Mouse (Mus musculus): Measurements from ENCODE around the gene Fam166a. TPM values are rescaled to one million over a fixed set of nuclear protein-coding genes. Genes with fewer than 3 reads are reported as not detected.

The Fam166a gene
- polyA plus RNA-seq, 1 experiment from 2014 or later, result 0.88 TPM

DNA sequence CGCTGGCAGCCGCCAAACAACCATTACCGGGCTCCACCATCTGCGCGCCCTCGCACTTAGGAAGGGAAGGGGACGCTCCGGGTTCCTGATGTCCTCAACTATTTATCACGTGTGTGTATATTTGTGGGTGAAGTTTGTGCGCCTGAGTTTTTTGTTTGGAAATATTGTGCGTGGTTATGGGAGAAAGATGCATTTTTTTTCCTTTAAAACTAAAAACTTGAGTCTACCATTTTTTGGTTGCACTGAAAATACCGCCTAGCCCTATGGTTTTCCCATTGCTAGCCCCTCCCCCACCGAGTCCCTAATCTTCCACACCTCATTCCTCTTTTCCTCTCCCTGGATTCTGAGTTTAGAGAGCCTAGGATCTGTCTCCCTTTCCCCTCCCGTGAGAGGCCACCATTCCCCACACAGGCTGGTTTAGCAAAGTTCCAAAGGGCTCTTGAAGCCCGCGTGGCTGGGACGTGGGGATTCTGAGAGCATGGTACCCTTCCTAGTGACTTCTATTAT is 36.6 kb upstream of the Fam166a start:
- no peak for ATAC-seq (replicated peaks; ENCODE audit: low FRiP score)
- Histone ChIP-seq H3K4me1 (replicated peaks; ENCODE audit: control insufficient read depth, insufficient read depth, low read length) (peaks cover 42% of the 10 kb centered on the region), H3K27me3 (ENCODE audit: control insufficient read depth, insufficient read depth, low read length) (no peaks in the 10 kb centered on the region), H3K9ac (ENCODE audit: low read length) (peak overlapping the region; percentile 93), H3K4me3 (ENCODE audit: low read depth, low read length) (peak overlapping the region; percentile 88), H3K4me2 (ENCODE audit: low read depth, low read length, severe bottlenecking) (peak overlapping the region; percentile 73), H3K36me3 (ENCODE audit: control insufficient read depth, insufficient read depth, low read length) (peaks cover 2% of the 10 kb centered on the region; the same call in 1 of the 2 replicates), H3K9me3 (ENCODE audit: control insufficient read depth, low read length) (no peaks in the 10 kb centered on the region), H3K27ac (ENCODE audit: low read depth, low read length) (peak overlapping the region; percentile 96)
- WGBS, result under 1% methylated on average over 17 of the region's 17 CpGs
- no peak for DNase-seq (ENCODE audit: low spot score)

DNA sequence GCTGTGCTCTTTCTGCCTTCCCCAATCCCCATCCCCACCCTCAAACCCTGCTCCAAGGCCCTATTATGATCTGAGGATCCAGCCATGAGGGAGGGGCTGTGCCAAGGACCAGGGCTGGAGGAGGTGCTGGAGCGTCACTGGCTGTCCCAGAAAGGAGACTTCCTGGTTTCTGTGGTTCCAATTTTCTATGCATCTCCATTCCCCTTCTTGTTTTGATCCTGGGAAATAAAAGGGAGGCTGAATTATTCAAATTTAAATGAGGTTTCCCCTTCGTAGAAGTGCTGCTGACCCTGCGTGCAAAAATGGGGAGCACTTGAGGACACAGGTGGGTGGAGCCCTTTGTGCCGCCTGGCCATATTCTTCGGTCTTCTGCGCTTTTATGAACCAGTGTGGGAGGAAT is 35.9 kb upstream of the Fam166a start:
- DNase-seq (ENCODE audit: low spot score) (no peak), ATAC-seq (replicated peaks; ENCODE audit: low FRiP score) (no peak)
- H3K4me1 ChIP-seq (replicated peaks; ENCODE audit: control insufficient read depth, insufficient read depth, low read length), result peaks cover 35% of the 10 kb centered on the region
- H3K4me3 ChIP-seq (ENCODE audit: low read depth, low read length), result peak overlapping the region; percentile 88
- WGBS, result 4% methylated on average over 6 of the region's 6 CpGs
- H3K27me3 ChIP-seq (ENCODE audit: control insufficient read depth, insufficient read depth, low read length), result no peaks in the 10 kb centered on the region
- H3K27ac ChIP-seq (ENCODE audit: low read depth, low read length), result peak overlapping the region; percentile 96
- peaks cover 2% of the 10 kb centered on the region; the same call in 1 of the 2 replicates for H3K36me3 ChIP-seq (ENCODE audit: control insufficient read depth, insufficient read depth, low read length)
- H3K9ac ChIP-seq (ENCODE audit: low read length), result peak overlapping the region; percentile 93; the same call in 1 of the 2 replicates
- peak overlapping the region; percentile 73 for H3K4me2 ChIP-seq (ENCODE audit: low read depth, low read length, severe bottlenecking)
- no peaks in the 10 kb centered on the region for H3K9me3 ChIP-seq (ENCODE audit: control insufficient read depth, low read length)

DNA sequence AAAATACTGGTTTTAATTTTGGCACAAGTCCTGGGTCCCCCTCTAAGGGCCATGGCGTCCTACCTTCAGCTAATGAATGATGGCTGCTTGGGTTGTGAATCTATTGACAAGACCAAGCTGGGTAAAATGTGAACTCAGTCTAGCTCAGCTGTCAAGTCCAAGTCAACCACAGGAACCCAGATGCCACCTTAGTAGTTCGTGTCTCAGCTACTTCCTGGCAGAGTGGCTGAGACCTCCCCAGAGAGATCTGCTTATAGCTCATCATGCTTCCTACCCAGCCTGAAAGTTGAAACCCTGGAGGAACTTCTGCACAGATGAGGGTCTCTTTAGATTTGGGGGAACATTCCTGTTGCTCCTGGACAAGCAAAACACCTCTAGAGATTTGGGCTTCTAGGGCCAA is 35.2 kb upstream of the Fam166a start:
- peaks cover 2% of the 10 kb centered on the region; the same call in 1 of the 2 replicates for H3K36me3 ChIP-seq (ENCODE audit: control insufficient read depth, insufficient read depth, low read length)
- no peaks in the 10 kb centered on the region for H3K27me3 ChIP-seq (ENCODE audit: control insufficient read depth, insufficient read depth, low read length)
- H3K9ac ChIP-seq (ENCODE audit: low read length), result peak overlapping the region; percentile 23; the same call in 1 of the 2 replicates
- peaks cover 28% of the 10 kb centered on the region for H3K4me1 ChIP-seq (replicated peaks; ENCODE audit: control insufficient read depth, insufficient read depth, low read length)
- ATAC-seq (replicated peaks; ENCODE audit: low FRiP score) (no peak), DNase-seq (ENCODE audit: low spot score) (no peak)
- peak overlapping the region; percentile 88 for H3K4me3 ChIP-seq (ENCODE audit: low read depth, low read length)
- no peaks in the 10 kb centered on the region for H3K9me3 ChIP-seq (ENCODE audit: control insufficient read depth, low read length)
- H3K27ac ChIP-seq (ENCODE audit: low read depth, low read length), result peak overlapping the region; percentile 37; the same call in 1 of the 2 replicates
- WGBS, result 71% methylated on average over 2 of the region's 2 CpGs
- H3K4me2 ChIP-seq (ENCODE audit: low read depth, low read length, severe bottlenecking), result peak overlapping the region; percentile 73

DNA sequence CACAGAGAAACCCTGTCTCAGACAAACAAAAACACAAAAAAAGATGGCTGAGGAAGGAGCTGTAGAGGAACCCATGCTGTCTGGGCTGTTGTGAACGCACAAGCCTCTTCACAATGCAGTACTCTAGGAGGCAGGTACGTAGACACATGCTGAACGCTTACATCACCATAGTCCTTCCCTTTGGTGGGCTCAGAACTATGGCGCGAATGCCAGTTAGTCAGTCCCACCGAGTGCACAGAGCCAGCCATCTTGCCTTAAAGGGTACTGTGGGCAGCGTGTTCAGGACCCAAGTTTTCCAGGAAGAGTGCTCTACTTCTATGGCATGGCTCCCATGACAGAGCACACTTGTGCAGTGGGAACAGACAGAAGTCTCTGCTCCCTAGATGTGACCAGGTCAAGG is 34.0 kb upstream of the Fam166a start:
- peaks cover 2% of the 10 kb centered on the region; the same call in 1 of the 2 replicates for H3K36me3 ChIP-seq (ENCODE audit: control insufficient read depth, insufficient read depth, low read length)
- DNase-seq (ENCODE audit: low spot score), result no peak
- ATAC-seq (replicated peaks; ENCODE audit: low FRiP score), result no peak
- peaks cover 21% of the 10 kb centered on the region; the same call in 1 of the 2 replicates for H3K4me1 ChIP-seq (replicated peaks; ENCODE audit: control insufficient read depth, insufficient read depth, low read length)
- peak overlapping the region; percentile 85; the same call in 1 of the 2 replicates for H3K4me2 ChIP-seq (ENCODE audit: low read depth, low read length, severe bottlenecking)
- H3K27ac ChIP-seq (ENCODE audit: low read depth, low read length), result peak overlapping the region; percentile 98
- H3K9ac ChIP-seq (ENCODE audit: low read length), result no peak overlapping the region; the same call in 1 of the 2 replicates
- WGBS, result 88% methylated on average over 7 of the region's 7 CpGs
- H3K4me3 ChIP-seq (ENCODE audit: low read depth, low read length), result no peak overlapping the region
- no peaks in the 10 kb centered on the region for H3K27me3 ChIP-seq (ENCODE audit: control insufficient read depth, insufficient read depth, low read length)
- H3K9me3 ChIP-seq (ENCODE audit: control insufficient read depth, low read length), result no peaks in the 10 kb centered on the region

DNA sequence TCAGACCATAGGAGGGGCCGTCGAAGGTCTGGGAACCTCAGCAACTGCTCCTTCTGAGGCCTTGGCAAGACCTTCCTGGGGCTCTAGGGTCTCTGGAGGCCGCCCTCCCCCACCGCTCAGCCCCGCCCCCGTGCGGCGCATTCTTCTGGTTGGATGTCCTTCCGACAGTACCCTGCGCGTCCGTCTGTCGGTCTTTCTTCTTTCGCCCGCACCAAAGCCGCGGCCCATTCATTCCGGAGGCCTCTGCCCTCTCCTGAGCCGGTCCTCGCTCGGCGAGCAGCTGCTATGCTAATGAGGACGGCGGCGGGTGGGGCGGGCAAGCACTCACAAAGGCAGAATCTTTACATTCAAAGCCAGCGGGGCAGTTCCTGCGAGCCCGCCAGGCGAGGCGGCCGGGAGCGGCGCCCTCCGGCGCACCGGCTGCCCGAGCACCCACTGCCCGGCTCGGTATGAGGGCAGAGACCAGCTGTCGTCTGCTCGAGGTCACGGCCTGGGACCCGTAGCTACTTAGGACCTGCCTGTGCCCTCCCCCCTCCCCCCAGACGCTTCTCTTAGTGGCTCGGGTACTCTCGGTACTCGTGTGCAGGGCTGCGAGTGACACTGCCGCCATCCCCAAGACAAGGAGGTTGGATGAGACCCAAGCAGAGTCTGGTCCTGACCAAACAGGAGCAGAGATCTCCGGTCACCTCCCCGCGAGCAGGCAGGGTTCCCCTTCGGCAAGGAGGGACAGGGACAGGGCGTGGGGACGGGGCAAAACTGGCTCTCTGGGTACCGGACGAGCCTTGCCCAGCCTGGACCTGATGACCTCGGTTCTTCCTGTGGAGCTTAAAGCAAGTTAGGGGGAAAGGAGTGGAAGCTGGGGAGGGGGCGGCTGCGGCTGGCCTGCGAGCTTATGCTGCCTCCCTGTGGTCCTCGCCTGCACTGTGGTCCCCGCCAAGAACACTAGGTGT is 32.6 kb upstream of the Fam166a start:
- Histone ChIP-seq H3K36me3 (ENCODE audit: control insufficient read depth, insufficient read depth, low read length) (peaks cover 2% of the 10 kb centered on the region; the same call in 1 of the 2 replicates), H3K27ac (ENCODE audit: low read depth, low read length) (peak overlapping the region; percentile 98), H3K4me3 (ENCODE audit: low read depth, low read length) (peak overlapping the region; percentile 38), H3K9me3 (ENCODE audit: control insufficient read depth, low read length) (no peaks in the 10 kb centered on the region), H3K4me2 (ENCODE audit: low read depth, low read length, severe bottlenecking) (peak overlapping the region; percentile 85), H3K9ac (ENCODE audit: low read length) (peak overlapping the region; percentile 86), H3K27me3 (ENCODE audit: control insufficient read depth, insufficient read depth, low read length) (no peaks in the 10 kb centered on the region), H3K4me1 (replicated peaks; ENCODE audit: control insufficient read depth, insufficient read depth, low read length) (peaks cover 17% of the 10 kb centered on the region; the same call in 1 of the 2 replicates)
- WGBS, result under 1% methylated on average over 64 of the region's 64 CpGs
- ATAC-seq (replicated peaks; ENCODE audit: low FRiP score) (peak; percentile 84), DNase-seq (ENCODE audit: low spot score) (peak; percentile 95)

DNA sequence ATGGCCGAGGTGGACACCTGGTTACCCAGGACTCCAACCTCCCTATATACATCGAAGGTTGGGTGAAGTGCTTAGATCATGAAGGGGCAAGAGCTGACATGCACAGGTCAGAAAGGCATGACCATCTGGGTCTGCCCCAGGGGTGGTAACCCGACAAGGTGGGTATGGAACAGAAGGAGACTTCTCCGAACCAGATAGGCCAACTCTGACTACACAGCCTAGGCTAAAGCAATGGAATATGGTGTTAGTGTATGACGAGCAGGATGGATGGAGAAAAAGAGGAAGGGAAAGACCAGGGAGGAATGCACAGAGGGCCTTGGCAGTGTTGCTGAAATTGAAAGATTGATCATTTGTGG is 32.0 kb upstream of the Fam166a start:
- ATAC-seq (replicated peaks; ENCODE audit: low FRiP score), result no peak

DNA sequence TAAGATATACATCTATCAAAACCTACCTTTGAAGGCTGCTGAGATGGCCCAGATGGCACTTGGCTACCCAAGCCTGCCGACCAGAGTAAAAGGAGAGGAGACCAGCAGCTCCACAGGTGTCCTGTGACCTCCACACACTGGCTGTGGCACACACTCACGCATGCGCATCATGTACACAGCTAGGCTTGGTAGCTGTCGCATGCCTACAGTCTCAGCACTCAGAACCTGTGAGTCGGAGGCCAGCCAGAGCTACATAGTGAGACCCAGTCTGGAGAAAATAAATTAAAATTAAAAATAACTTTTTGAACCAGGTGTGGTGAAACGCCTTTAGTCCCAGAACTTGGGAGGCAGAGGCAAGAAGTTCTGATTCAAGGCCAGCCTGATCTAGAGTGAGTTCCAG is 30.7 kb upstream of the Fam166a start:
- H3K9me3 ChIP-seq (ENCODE audit: control insufficient read depth, low read length), result no peaks in the 10 kb centered on the region
- WGBS, result 86% methylated on average over 6 of the region's 6 CpGs
- H3K4me2 ChIP-seq (ENCODE audit: low read depth, low read length, severe bottlenecking), result no peak overlapping the region
- DNase-seq (ENCODE audit: low spot score) (no peak), ATAC-seq (replicated peaks; ENCODE audit: low FRiP score) (no peak)
- peaks cover 17% of the 10 kb centered on the region; the same call in 1 of the 2 replicates for H3K4me1 ChIP-seq (replicated peaks; ENCODE audit: control insufficient read depth, insufficient read depth, low read length)
- H3K4me3 ChIP-seq (ENCODE audit: low read depth, low read length), result no peak overlapping the region
- no peak overlapping the region for H3K27ac ChIP-seq (ENCODE audit: low read depth, low read length)
- H3K27me3 ChIP-seq (ENCODE audit: control insufficient read depth, insufficient read depth, low read length), result no peaks in the 10 kb centered on the region
- peaks cover 2% of the 10 kb centered on the region; the same call in 1 of the 2 replicates for H3K36me3 ChIP-seq (ENCODE audit: control insufficient read depth, insufficient read depth, low read length)
- H3K9ac ChIP-seq (ENCODE audit: low read length), result no peak overlapping the region

More for the DNA sequence above, 32.0 kb upstream of the Fam166a start:
- Histone ChIP-seq H3K36me3 (ENCODE audit: control insufficient read depth, insufficient read depth, low read length) (peaks cover 2% of the 10 kb centered on the region; the same call in 1 of the 2 replicates), H3K9ac (ENCODE audit: low read length) (peak overlapping the region; percentile 86), H3K4me1 (replicated peaks; ENCODE audit: control insufficient read depth, insufficient read depth, low read length) (peaks cover 17% of the 10 kb centered on the region; the same call in 1 of the 2 replicates), H3K4me3 (ENCODE audit: low read depth, low read length) (peak overlapping the region; percentile 38), H3K9me3 (ENCODE audit: control insufficient read depth, low read length) (no peaks in the 10 kb centered on the region), H3K27me3 (ENCODE audit: control insufficient read depth, insufficient read depth, low read length) (no peaks in the 10 kb centered on the region), H3K27ac (ENCODE audit: low read depth, low read length) (peak overlapping the region; percentile 98), H3K4me2 (ENCODE audit: low read depth, low read length, severe bottlenecking) (peak overlapping the region; percentile 85)
- DNase-seq (ENCODE audit: low spot score), result no peak
- WGBS, result 26% methylated on average over 5 of the region's 5 CpGs

DNA sequence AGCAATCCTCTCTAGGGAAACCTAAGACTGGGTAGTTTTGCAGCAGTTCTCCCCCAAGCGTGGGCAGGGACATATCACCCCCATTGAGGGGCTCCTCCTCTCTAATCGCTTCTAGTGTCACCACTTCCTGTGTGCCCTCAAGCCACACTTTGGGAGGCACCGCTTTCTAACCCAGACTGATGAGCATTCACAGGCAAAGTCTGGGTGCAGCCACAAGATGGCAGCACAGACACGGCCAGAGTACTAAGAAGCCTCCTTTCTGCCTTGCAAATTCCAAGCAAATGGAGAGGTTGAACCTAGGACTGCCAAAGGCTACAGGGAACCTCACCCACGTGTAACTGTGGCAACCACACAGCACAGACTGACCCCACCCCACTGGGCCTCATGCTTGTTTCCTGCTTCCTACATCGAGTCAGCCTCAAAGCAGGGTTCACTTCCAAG is 25.2 kb upstream of the Fam166a start:
- H3K27me3 ChIP-seq (ENCODE audit: control insufficient read depth, insufficient read depth, low read length), result peaks cover 23% of the 10 kb centered on the region
- no peak overlapping the region for H3K4me2 ChIP-seq (ENCODE audit: low read depth, low read length, severe bottlenecking)
- 3% methylated on average over 6 of the region's 6 CpGs for WGBS
- H3K27ac ChIP-seq (ENCODE audit: low read depth, low read length), result no peak overlapping the region
- H3K9ac ChIP-seq (ENCODE audit: low read length), result no peak overlapping the region
- ATAC-seq (replicated peaks; ENCODE audit: low FRiP score), result peak; percentile 85
- no peaks in the 10 kb centered on the region; the same call in 1 of the 2 replicates for H3K4me1 ChIP-seq (replicated peaks; ENCODE audit: control insufficient read depth, insufficient read depth, low read length)
- H3K9me3 ChIP-seq (ENCODE audit: control insufficient read depth, low read length), result no peaks in the 10 kb centered on the region
- DNase-seq (ENCODE audit: low spot score), result peak; percentile 90
- no peaks in the 10 kb centered on the region for H3K36me3 ChIP-seq (ENCODE audit: control insufficient read depth, insufficient read depth, low read length)
- no peak overlapping the region for H3K4me3 ChIP-seq (ENCODE audit: low read depth, low read length)

All from forebrain, embryonic 11.5 days (tissue).